Mouse (Mus musculus) kidney, embryonic 15.5 days (tissue): ENCODE measurements around the gene H2-Oa. TPM values are rescaled to one million over a fixed set of nuclear protein-coding genes. Genes with fewer than 3 reads are reported as not detected.
A peak's percentile ranks its signal among the peaks of the same experiment; 100 is the strongest.

Source experiments
- ATAC-seq: fragments of 200-750 bp; cut with Nextera tagmentation; replicated peaks from 2 replicates; pipeline ENCODE4 v1.8.0; 2017; ENCODE audit warnings: moderate TSS enrichment; ENCODE audit not compliant: low FRiP score
- H3K27ac ChIP-seq: fragments of 300-500 bp; sonication (generic); 2 replicates; pipeline ENCODE4 v1.5.1; 2015; ENCODE audit warnings: mild to moderate bottlenecking, inconsistent platforms
- H3K27me3 ChIP-seq: fragments of 300-500 bp; sonication (generic); 2 replicates; pipeline ENCODE4 v1.6.1; 2015; ENCODE audit warnings: inconsistent platforms
- H3K36me3 ChIP-seq: fragments of 300-500 bp; sonication (generic); 2 replicates; pipeline ENCODE4 v1.6.1; 2015; ENCODE audit warnings: inconsistent platforms
- H3K4me1 ChIP-seq: fragments of 300-500 bp; sonication (generic); 2 replicates; pipeline ENCODE4 v1.6.1; 2015; ENCODE audit warnings: inconsistent platforms
- H3K4me2 ChIP-seq: fragments of 300-500 bp; sonication (generic); 2 replicates; pipeline ENCODE4 v1.6.1; 2015; ENCODE audit warnings: moderate library complexity, mild to moderate bottlenecking, inconsistent platforms
- H3K4me3 ChIP-seq: fragments of 300-500 bp; sonication (generic); replicated peaks from 2 replicates; pipeline ENCODE4 v1.5.1; 2015; ENCODE audit warnings: mild to moderate bottlenecking, inconsistent platforms
- H3K9ac ChIP-seq: fragments of 300-500 bp; sonication (generic); 2 replicates; pipeline ENCODE4 v1.6.1; 2015; ENCODE audit warnings: mild to moderate bottlenecking, inconsistent platforms
- H3K9me3 ChIP-seq: fragments of 300-500 bp; sonication (generic); replicated peaks from 2 replicates; pipeline ENCODE4 v1.6.1; 2016; ENCODE audit warnings: inconsistent platforms
- WGBS: fragments of 180-500 bp; shearing (Covaris S2); methylation state at CpG from one replicate; pipeline ENCODE4 v1.1.7; 2015; ENCODE audit warnings: mixed read lengths; 5-methylcytosine and 5-hydroxymethylcytosine counted together
- polyA plus RNA-seq: library from polyadenylated mRNA; unstranded; fragments of >200 nt; fragmentation: Nextera tagmentation; extraction: Ambion mirVana; gene quantifications from 2 replicates; pipeline ENCODE4 v1.2.1, GENCODE M21; 2015

The H2-Oa gene
- 0.39 and 0.64 TPM in 2 replicates for polyA plus RNA-seq

DNA sequence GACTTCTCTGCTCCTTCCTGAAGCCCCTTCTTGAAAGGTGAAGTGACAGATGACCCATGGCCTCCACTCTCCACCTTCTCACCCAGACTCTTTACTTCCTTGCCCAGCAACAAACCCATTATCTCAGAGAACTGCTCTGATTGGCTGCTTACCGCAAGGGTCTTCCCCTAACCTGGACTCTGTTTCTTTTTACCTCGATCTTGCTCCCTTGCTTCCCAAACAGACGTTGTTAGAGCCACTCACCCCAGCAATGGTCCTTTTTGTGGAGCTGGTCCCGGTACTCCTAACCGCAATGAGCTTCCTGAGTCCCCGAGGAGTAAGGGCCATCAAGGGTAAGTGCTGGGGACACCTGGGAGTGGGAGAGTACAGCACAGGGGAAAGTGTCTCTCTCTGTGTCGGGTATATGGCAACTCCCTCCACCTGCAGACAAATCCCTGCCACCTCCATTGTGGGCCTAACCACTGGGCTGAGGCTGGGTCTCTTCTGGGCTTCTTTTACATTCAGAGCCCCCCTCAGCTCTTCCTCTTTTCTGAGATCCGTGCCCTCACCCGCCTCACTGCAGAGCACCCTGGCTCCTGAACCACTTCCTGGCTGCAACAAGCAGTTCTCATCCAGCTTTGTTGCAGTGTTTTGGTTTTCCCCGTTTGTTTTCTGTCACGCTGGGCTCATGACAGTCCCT is at the start of gene H2-Oa:
Gene H2-Oa, plus strand, starts transcription at position 144 of the 679 bp plus-strand sequence.
- Histone ChIP-seq H3K4me3 (no peak within 1 kb of the TSS), H3K27ac (peak within 1 kb of the TSS; percentile 52; the same call in 1 of the 2 replicates), H3K4me2 (no peak within 1 kb of the TSS), H3K4me1 (peaks cover 9% of the 10 kb centered on the region), H3K9me3 (no peaks in the 10 kb centered on the region), H3K9ac (no peak within 1 kb of the TSS), H3K36me3 (no peaks in the 10 kb centered on the region), H3K27me3 (no peaks in the 10 kb centered on the region)
- ATAC-seq: no peak
- WGBS: 42% methylated on average over 11 of the region's 11 CpGs

DNA sequence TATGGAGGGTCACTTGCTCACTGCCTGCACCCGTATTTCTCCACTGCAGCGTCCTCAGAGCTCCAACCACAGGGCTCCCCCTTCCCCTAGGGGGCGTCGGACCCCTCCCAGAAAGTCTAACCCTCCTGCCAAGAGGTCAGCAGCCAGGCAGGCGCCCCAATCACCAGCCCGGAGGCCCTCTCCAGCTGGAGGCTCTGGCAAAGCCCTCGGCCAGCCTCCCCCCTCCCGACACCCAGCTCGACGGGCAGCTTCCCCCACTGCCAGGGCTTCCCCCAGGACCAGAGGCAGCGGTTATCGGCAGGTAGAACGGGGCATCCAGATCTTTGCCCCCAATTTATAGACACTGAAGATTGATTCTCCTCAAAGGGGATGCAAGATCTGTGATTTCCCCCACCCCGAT is 46.2 kb upstream of the H2-Oa start:
- ATAC-seq: no peak
- Histone ChIP-seq H3K27ac (no peak overlapping the region), H3K4me3 (no peak overlapping the region), H3K9ac (no peak overlapping the region), H3K27me3 (0 out of 2 replicates have a peak, but pooled peaks cover 13% of the 10 kb centered on the region), H3K4me2 (no peak overlapping the region), H3K9me3 (peaks cover 10% of the 10 kb centered on the region; the same call in 1 of the 2 replicates), H3K36me3 (no peaks in the 10 kb centered on the region), H3K4me1 (peaks cover 16% of the 10 kb centered on the region)
- 83% methylated on average over 14 of the region's 14 CpGs for WGBS

DNA sequence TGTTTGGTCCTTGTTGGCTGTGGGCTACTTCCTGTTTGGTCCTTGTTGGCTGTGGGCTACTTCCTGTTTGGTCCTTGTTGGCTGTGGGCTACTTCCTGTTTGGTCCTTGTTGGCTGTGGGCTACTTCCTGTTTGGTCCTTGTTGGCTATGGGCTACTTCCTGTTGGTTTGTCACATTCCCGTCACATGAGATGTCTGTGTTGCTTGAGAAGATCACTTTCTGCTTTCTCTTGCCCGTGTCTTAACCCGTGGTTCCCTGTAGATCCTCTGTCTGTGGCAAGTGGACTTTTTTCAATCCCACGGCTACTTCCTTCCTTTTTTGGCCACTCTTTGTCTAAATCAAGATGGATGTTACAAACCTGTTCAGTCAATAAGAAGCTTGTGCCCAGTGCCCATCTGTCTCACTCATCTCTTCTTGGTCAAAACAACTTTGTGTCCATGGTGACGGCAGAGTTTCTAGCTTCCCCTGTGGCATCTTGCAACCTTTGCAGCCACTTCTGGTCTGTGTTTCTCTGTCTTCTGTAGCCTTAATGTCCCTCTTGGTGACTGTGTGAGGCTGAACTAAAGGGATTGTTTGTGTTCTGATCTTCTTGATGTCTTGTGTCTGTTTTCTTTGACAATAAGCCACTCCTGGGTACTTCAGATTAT is 44.6 kb upstream of the H2-Oa start:
- Histone ChIP-seq H3K27ac (no peak overlapping the region), H3K9me3 (peaks cover 10% of the 10 kb centered on the region; the same call in 1 of the 2 replicates), H3K4me3 (no peak overlapping the region), H3K9ac (no peak overlapping the region), H3K4me1 (no peaks in the 10 kb centered on the region), H3K4me2 (no peak overlapping the region), H3K27me3 (0 out of 2 replicates have a peak, but pooled peaks cover 4% of the 10 kb centered on the region), H3K36me3 (no peaks in the 10 kb centered on the region)
- WGBS: 94% methylated on average over 5 of the region's 5 CpGs
- ATAC-seq: no peak

DNA sequence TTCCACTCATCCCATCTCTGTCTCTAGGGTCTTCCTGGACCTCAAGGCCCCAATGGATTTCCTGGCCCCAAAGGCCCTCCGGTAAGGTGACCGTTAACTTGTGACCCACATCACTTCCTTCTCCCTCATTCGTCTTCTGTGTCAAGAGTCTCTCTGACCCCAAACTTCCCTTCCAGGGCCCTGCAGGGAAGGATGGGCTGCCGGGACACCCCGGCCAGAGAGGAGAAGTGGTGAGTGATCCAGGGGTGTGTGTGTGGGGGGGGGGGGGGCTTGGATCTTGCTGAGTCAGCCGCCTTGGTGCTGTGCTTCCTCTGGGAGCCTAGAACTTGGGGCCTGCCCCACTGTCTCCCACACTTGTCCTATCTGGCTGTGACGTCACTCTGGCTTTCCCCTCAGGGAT is 34.9 kb upstream of the H2-Oa start:
- no peak overlapping the region for H3K9ac ChIP-seq
- no peak overlapping the region for H3K27ac ChIP-seq
- no peak overlapping the region for H3K4me3 ChIP-seq
- H3K36me3 ChIP-seq: no peaks in the 10 kb centered on the region
- ATAC-seq: no peak
- peaks cover 14% of the 10 kb centered on the region for H3K4me1 ChIP-seq
- WGBS: 51% methylated on average over 7 of the region's 7 CpGs
- H3K9me3 ChIP-seq: no peaks in the 10 kb centered on the region
- H3K27me3 ChIP-seq: no peaks in the 10 kb centered on the region
- H3K4me2 ChIP-seq: no peak overlapping the region

DNA sequence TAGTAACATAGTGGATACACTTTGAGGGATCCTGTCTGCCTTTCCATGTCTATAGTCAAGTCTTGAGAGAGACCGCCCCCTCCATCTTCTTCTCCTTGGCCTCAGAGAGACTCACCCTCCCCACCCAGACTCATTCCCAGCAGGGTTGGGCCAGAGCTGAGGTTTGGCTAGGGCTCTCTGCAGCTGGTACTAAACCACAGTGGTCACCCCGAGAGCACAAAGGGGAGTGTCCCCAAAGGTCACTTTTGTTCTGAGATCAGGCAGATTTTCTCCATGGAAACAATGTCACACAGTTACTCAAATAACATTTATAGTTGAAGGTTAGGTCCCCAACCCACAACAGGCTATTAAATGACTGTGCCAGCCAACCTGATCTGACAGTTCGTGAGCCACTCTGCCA is 23.3 kb upstream of the H2-Oa start:
- Histone ChIP-seq H3K4me3 (no peak overlapping the region), H3K27me3 (no peaks in the 10 kb centered on the region), H3K27ac (no peak overlapping the region), H3K36me3 (no peaks in the 10 kb centered on the region), H3K9me3 (no peaks in the 10 kb centered on the region), H3K9ac (no peak overlapping the region), H3K4me1 (no peaks in the 10 kb centered on the region), H3K4me2 (no peak overlapping the region)
- ATAC-seq: no peak; the same call in 1 of the 2 replicates
- 37% methylated on average over 3 of the region's 3 CpGs for WGBS

DNA sequence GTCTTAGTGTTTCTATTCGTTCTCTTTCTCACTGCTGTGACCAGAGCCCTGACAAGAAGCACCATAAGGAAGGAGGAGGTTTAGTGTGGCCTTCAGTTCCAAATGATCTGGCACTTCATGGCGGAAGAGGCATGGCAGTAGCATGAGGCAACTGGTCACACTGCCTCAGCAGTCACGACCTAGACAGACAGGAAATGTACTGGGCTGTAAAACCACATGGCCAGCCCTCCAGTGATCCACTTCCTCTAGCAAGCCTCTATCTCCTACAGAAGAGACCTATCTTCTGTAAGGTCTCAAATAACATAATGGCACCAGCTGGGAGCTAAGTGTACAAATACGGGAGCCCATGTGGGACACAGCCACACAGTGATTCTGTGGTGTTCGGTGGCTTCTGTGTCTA is 20.0 kb upstream of the H2-Oa start:
- Histone ChIP-seq H3K4me3 (no peak overlapping the region), H3K4me1 (0 out of 2 replicates have a peak, but pooled peaks cover 4% of the 10 kb centered on the region), H3K9me3 (no peaks in the 10 kb centered on the region), H3K4me2 (no peak overlapping the region), H3K27ac (no peak overlapping the region), H3K27me3 (peaks cover 16% of the 10 kb centered on the region), H3K36me3 (no peaks in the 10 kb centered on the region), H3K9ac (no peak overlapping the region)
- 68% methylated on average over 5 of the region's 5 CpGs for WGBS
- ATAC-seq: no peak

DNA sequence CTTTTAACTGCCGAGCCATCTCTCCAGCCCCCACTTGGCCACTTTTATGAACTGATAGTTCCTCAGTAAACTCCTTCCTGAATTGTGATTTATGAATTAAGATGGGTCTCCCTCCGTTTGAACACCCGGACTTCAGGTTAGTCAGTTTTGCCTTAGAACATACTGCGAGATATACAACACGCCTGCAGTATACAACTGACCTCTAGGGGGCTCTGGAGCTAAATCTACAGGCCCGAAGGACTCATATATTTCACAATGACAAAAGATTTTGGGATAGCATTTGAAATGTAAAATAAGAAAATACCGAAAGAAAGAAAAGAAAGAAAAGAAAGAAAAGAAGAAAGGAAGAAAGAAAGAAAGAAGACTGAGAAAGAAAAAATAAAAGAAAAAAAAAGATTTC is 16.9 kb upstream of the H2-Oa start:
- ATAC-seq: no peak
- Histone ChIP-seq H3K36me3 (no peaks in the 10 kb centered on the region), H3K4me2 (no peak overlapping the region), H3K9ac (no peak overlapping the region), H3K27ac (no peak overlapping the region), H3K27me3 (peaks cover 20% of the 10 kb centered on the region), H3K4me1 (0 out of 2 replicates have a peak, but pooled peaks cover 4% of the 10 kb centered on the region), H3K4me3 (no peak overlapping the region), H3K9me3 (no peaks in the 10 kb centered on the region)
- WGBS: 41% methylated on average over 7 of the region's 7 CpGs

DNA sequence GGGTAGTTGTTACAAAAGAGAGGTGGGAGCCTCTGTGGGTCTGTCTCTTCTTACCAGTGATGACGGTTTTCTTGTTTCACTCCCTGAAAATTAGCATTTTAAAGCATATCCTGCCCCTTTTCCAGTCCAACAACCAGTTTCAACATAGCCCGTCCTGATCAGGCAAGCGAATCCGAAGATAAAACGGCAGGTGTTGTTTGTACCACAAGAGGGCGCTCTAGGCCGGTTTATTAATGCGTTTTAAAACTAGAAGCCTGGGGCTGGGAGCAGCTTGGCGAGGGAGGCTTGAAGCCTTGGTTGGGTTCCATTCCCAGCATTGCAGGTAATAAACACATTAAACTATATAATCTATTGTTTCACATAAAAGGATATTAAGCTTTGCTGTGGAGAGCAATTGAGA is 14.6 kb upstream of the H2-Oa start:
- H3K36me3 ChIP-seq: no peaks in the 10 kb centered on the region
- 0 out of 2 replicates have a peak, but pooled peaks cover 4% of the 10 kb centered on the region for H3K4me1 ChIP-seq
- H3K27me3 ChIP-seq: peaks cover 20% of the 10 kb centered on the region
- no peak overlapping the region for H3K4me3 ChIP-seq
- H3K4me2 ChIP-seq: no peak overlapping the region
- no peak overlapping the region for H3K27ac ChIP-seq
- ATAC-seq: no peak
- WGBS: 2% methylated on average over 9 of the region's 9 CpGs
- no peaks in the 10 kb centered on the region for H3K9me3 ChIP-seq
- H3K9ac ChIP-seq: no peak overlapping the region

DNA sequence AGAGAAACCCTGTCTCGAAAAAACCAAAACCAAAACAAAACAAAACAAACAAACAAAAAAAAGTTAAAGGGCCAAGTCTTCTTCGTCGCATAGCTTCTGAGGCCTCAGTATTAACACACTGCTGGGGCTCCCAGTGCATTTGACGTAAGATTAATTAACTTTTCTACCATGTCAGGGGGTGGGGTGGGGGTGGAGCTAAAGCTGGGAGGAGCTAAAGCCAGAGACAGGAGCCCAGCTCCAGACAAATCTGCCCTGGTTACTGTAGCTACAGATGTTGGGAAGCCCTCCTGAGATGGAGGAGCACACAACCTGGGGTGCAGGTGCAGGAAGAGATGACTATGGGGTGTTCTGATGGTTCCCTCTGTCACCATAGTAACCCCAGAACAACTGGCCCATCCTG is 14.0 kb upstream of the H2-Oa start:
- 56% methylated on average over 4 of the region's 4 CpGs for WGBS
- ATAC-seq: no peak
- H3K4me2 ChIP-seq: no peak overlapping the region
- H3K27ac ChIP-seq: no peak overlapping the region
- no peaks in the 10 kb centered on the region for H3K36me3 ChIP-seq
- H3K27me3 ChIP-seq: peaks cover 25% of the 10 kb centered on the region
- no peak overlapping the region for H3K4me3 ChIP-seq
- no peaks in the 10 kb centered on the region for H3K9me3 ChIP-seq
- 0 out of 2 replicates have a peak, but pooled peaks cover 4% of the 10 kb centered on the region for H3K4me1 ChIP-seq
- H3K9ac ChIP-seq: no peak overlapping the region

DNA sequence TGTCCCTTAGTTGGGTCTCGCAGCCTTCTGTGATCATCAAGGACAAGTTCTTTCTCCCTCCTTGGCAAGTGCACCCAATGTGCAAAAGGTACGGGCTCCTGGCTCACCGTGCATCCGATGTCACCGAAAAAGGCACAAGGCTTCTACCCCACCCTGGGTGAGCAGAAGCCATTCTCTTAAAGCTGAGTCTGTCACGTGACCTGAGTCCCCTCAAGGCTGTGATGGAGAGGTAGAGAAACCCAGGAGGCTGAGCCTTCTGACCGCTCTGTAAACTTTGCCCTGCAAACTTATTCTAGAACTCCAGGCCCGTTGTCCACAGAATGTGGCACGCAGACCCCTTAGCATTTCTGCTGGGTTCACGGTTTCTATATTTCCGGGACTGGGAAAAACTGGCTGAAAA is 13.1 kb upstream of the H2-Oa start:
- H3K36me3 ChIP-seq: no peaks in the 10 kb centered on the region
- no peak overlapping the region for H3K27ac ChIP-seq
- H3K9me3 ChIP-seq: no peaks in the 10 kb centered on the region
- H3K9ac ChIP-seq: no peak overlapping the region
- H3K4me1 ChIP-seq: 0 out of 2 replicates have a peak, but pooled peaks cover 4% of the 10 kb centered on the region
- no peak for ATAC-seq
- peaks cover 27% of the 10 kb centered on the region for H3K27me3 ChIP-seq
- 91% methylated on average over 11 of the region's 11 CpGs for WGBS
- no peak overlapping the region for H3K4me3 ChIP-seq
- H3K4me2 ChIP-seq: no peak overlapping the region

DNA sequence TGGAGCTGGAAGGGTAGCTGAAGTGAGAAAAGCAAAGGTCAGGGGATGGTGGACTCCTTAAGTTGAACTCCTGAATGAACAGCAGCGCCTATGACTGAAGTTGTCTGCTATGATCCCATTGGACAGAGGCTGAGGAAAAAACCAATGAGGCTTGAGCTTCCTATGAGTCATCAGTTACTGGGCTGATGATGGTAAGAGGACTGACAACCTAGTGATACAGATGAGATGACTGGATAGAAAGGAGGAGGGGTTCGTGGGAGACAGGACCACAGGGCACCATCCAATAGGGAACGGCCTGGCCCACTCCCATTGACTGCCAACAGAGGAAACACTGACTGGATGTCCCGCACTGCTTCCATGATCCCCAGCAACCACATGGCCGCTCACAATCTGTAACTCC is 12.5 kb upstream of the H2-Oa start:
- no peak overlapping the region for H3K4me3 ChIP-seq
- 0 out of 2 replicates have a peak, but pooled peaks cover 4% of the 10 kb centered on the region for H3K4me1 ChIP-seq
- peaks cover 32% of the 10 kb centered on the region for H3K27me3 ChIP-seq
- no peak overlapping the region for H3K27ac ChIP-seq
- no peaks in the 10 kb centered on the region for H3K9me3 ChIP-seq
- H3K9ac ChIP-seq: no peak overlapping the region
- WGBS: 19% methylated on average over 5 of the region's 5 CpGs
- H3K36me3 ChIP-seq: no peaks in the 10 kb centered on the region
- no peak overlapping the region for H3K4me2 ChIP-seq
- ATAC-seq: peak; percentile 71

DNA sequence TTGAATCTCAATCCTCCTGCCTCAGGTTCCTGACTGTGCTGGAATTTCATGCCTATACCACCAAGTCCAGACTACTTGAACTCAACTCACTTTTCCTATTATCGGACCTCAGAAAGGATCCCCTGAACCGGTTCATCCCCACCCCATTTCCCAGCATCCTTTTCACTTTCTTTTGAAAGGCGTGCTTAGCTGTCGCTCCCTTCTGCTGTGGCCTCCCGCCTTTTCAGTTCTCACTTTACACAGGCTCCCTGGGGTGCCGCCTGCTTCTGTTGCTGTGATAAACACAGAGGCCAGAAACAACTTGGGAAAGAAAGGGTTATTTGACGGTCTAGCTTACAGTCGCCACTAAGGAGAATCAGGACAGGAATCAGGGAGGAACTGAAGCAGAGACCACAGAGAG is 9.0 kb upstream of the H2-Oa start:
- no peak overlapping the region for H3K9ac ChIP-seq
- H3K36me3 ChIP-seq: no peaks in the 10 kb centered on the region
- H3K4me1 ChIP-seq: no peaks in the 10 kb centered on the region
- H3K9me3 ChIP-seq: no peaks in the 10 kb centered on the region
- no peak overlapping the region for H3K4me2 ChIP-seq
- WGBS: 16% methylated on average over 8 of the region's 8 CpGs
- peaks cover 14% of the 10 kb centered on the region for H3K27me3 ChIP-seq
- ATAC-seq: no peak
- no peak overlapping the region for H3K27ac ChIP-seq
- H3K4me3 ChIP-seq: no peak overlapping the region
